In genomic region chr12:81105721-81106633, GRCm38 (mm10) we compare ENCODE assay signal across 10 mouse cellular contexts.
DNase-seq lines count a peak whose midpoint lies in the region; ATAC-seq and TF ChIP-seq lines count a peak whose summit lies in the region.
"Had no signal": no experiment of that assay in that cellular context is flagged by ENCODE, and none has a peak within 500 bp of the region (broad histone marks: within the 10 kb centered on the region; RNA-seq: fewer than 3 reads in every experiment).

No protein-coding gene starts in this region.

- peak; percentile 92 for ATAC-seq in hindbrain, postnatal 0 days

- peaks cover 16% of the 10 kb centered on the region; the same call in 1 of the 2 replicates for H3K4me1 ChIP-seq in hindbrain, postnatal 0 days (ENCODE audit: insufficient read depth, low read length)

- no peak overlapping the region for H3K9ac ChIP-seq in hindbrain, postnatal 0 days (replicated peaks; ENCODE audit: low read length)

- H3K36me3 ChIP-seq in hindbrain, postnatal 0 days (ENCODE audit: insufficient read depth, low read length): no peaks in the 10 kb centered on the region

- peak; percentile 26 for DNase-seq in gastrocnemius, postnatal 10 days
- no peak for DNase-seq in gastrocnemius, postnatal 25 days
- DNase-seq in NIH3T3 (ENCODE audit: low read depth): peak; percentile 20
- DNase-seq in cerebellum, adult 9-10 months: peak; percentile 80
- DNase-seq in hindbrain, postnatal 0 days (ENCODE audit: low spot score): peak; percentile 89
- no peak for DNase-seq in yolk sac, embryonic 10.5 days (ENCODE audit: low spot score)
- DNase-seq in natural killer cell, adult 2 months (ENCODE audit: low spot score in 2 of 2): no peak
- DNase-seq in urinary bladder, adult 18-20 months (ENCODE audit: low spot score in 2 of 2): no peak
- DNase-seq: lung, adult 18-20 months had no signal

- no peak overlapping the region for H3K4me2 ChIP-seq in hindbrain, postnatal 0 days (ENCODE audit: low read depth, low read length)

- H3K9me3 ChIP-seq in hindbrain, postnatal 0 days (ENCODE audit: low read length): no peaks in the 10 kb centered on the region

- H3K27ac ChIP-seq in hindbrain, postnatal 0 days: peak overlapping the region; percentile 70
- H3K27ac ChIP-seq: layer of hippocampus, adult 2 months had no signal

- 51% methylated on average over 12 of the region's 12 CpGs for WGBS in hindbrain, postnatal 0 days

- no peaks in the 10 kb centered on the region for H3K27me3 ChIP-seq in hindbrain, postnatal 0 days (ENCODE audit: insufficient read depth, low read length)

- no peak overlapping the region for H3K4me3 ChIP-seq in hindbrain, postnatal 0 days (ENCODE audit: low read length)
- H3K4me3 ChIP-seq: layer of hippocampus, adult 2 months had no signal

- TF ChIP-seq CTCF in hindbrain, postnatal 0 days (IDR thresholded peaks at IDR 0.05; ENCODE audit: low read depth): no peak

Comparison
In these comparisons a context has a peak if more than half of its experiments do, and no peak if none do; other contexts are left out.
1. DNase-seq: peak in gastrocnemius, postnatal 10 days (single experiment), NIH3T3 (single experiment), cerebellum, adult 9-10 months (single experiment) and hindbrain, postnatal 0 days (single experiment); none in gastrocnemius, postnatal 25 days (single experiment), yolk sac, embryonic 10.5 days (single experiment), natural killer cell, adult 2 months (0 of 2) and urinary bladder, adult 18-20 months (0 of 2).